Mouse (Mus musculus) G1E-ER4 (cell line): ENCODE data around the gene Mymx. TPM values are rescaled to one million over a fixed set of nuclear protein-coding genes. Genes with fewer than 3 reads are reported as not detected.

Experiments used
- GATA1 ChIP-seq: IDR thresholded peaks from one replicate; pipeline ENCODE4 v1.8.0; 2012; ENCODE audit warnings: low read length, inconsistent platforms
- polyA plus RNA-seq: library from polyadenylated mRNA; stranded (reverse); fragments of >175 nt; gene quantifications from 2 replicates; pipeline ENCODE4 v1.2.3, GENCODE M21; 2012

Gene Mymx
- polyA plus RNA-seq, 1 experiment, result not detected

GRCm38 (mm10) chr17:45567162-45567601 is 34.7 kb downstream of the Mymx start:
- TF ChIP-seq GATA1, result no peak

- TF ChIP-seq GATA1, result no peak
These were observed 35.3 kb downstream of the Mymx start for GRCm38 (mm10) chr17:45566360-45567161.

- no peak for TF ChIP-seq GATA1
These were observed 35.9 kb downstream of the Mymx start for GRCm38 (mm10) chr17:45566031-45566359.

- no peak for TF ChIP-seq GATA1
These were observed 36.8 kb downstream of the Mymx start for GRCm38 (mm10) chr17:45565103-45565502.

- no peak for TF ChIP-seq GATA1
These were observed 37.3 kb downstream of the Mymx start for GRCm38 (mm10) chr17:45564531-45565084.

DNA sequence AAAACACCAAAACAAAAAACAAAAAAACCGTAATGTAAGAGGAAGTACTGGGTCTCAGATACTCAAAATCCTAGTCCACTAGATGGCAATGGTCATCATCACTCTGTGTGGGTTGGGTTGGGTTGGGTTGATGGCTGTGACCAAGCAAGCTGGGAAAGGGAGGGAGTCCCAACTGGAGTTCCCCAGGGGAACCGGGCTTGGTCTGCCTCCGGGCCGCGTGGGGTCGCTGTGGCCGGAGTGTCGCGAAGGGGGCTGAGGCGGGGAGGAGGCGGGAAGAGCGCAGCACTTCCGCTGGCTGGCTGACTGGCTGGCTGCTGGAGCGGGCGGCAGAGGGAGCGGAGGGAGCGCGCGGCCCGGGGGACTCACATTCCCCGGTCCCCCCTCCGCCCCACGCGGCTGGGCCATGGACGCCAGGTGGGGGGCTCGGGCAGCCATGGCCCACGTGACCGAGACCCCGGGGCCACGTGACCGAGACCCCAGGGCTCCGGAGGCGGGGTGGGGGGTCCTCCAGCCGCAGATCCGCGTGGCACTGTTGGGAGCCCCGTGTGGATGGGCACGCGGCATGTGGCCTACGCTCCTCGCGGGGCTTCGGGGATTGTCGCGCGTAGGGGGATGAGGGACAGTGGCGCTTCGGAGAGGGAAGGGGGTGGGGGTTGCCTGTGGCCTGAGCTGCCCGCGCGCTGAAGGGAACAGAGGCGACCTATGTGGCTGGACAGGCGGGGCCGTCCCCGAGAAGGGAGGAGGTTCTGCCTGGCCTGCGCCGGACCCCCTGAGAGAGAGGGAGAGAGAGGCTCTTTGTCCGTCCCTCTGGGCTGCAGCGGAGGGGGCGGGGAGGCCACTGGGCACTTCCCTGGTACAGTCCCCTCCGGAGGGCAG is 38.0 kb downstream of the Mymx start, which contains the start of gene Slc35b2:
TSS of gene Slc35b2 (plus strand) at position 220 of the 876 bp plus-strand sequence.
- TF ChIP-seq GATA1, result no peak

DNA sequence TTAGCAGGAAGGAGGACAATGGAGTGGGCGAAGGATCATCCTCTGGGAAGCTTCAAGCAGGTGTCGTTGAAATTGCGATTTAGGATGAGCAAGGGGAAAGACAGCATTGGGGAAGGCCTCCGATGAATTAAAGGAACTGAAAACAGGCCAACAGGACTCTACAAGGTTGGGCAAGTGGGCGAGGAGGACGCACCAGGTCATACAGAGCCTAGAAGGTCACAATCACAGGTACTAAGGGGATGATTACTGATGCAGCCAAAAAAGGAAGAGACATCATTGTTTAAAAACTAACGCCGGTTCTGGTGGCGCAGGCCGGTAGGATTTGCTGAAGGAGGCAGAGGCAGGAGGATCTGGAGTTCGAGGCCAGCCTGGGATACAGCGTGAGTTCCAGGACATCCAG is 38.7 kb downstream of the Mymx start:
- no peak for TF ChIP-seq GATA1

- no peak for TF ChIP-seq GATA1
These were observed 42.0 kb downstream of the Mymx start for GRCm38 (mm10) chr17:45559732-45560525.

GRCm38 (mm10) chr17:45557998-45558862 is 43.7 kb downstream of the Mymx start:
- TF ChIP-seq GATA1, result no peak

- TF ChIP-seq GATA1, result no peak
These were observed 44.6 kb downstream of the Mymx start for GRCm38 (mm10) chr17:45557246-45557824.

GRCm38 (mm10) chr17:45556514-45557245 is 45.2 kb downstream of the Mymx start:
- TF ChIP-seq GATA1, result no peak

- no peak for TF ChIP-seq GATA1
These were observed 45.8 kb downstream of the Mymx start for GRCm38 (mm10) chr17:45556107-45556489.

GRCm38 (mm10) chr17:45555452-45556106 is 46.3 kb downstream of the Mymx start, which contains the start of gene Nfkbie:
TSS of gene Nfkbie (plus strand) at chr17:45555703.
- no peak for TF ChIP-seq GATA1

GRCm38 (mm10) chr17:45554420-45554819 is 47.5 kb downstream of the Mymx start:
- TF ChIP-seq GATA1, result no peak
